Mouse (Mus musculus) gonadal fat pad, adult 2 months (tissue): ENCODE results near the gene Rmnd5b. TPM values are rescaled to one million over a fixed set of nuclear protein-coding genes. Genes with fewer than 3 reads are reported as not detected.
A peak's percentile ranks its signal among the peaks of the same experiment; 100 is the strongest.
"Not testable (repeated sequence)": the region's sequence is repeated elsewhere in the genome, so short reads cannot be mapped to it uniquely, and the experiment has no call there.

Source experiments
- DNase-seq: peaks from one replicate; pipeline ENCODE4 v3.0.0-alpha.2; 2012; ENCODE audit warnings: low read depth
- polyA plus RNA-seq: library from polyadenylated mRNA; depleted of rRNA; stranded (reverse); fragments of >200 nt; gene quantifications from 2 replicates; pipeline ENCODE4 v1.2.3, GENCODE M21; 2012; rRNA removed

Rmnd5b gene
- 74.5 and 88.8 TPM in 2 replicates for polyA plus RNA-seq

- no peak for DNase-seq
These were observed at the start of gene Rmnd5b for GRCm38 (mm10) chr11:51635525-51636322. Rmnd5b (minus strand) TSS chr11:51635896.

- no peak for DNase-seq
These were observed 46.3 kb upstream of the Rmnd5b start for GRCm38 (mm10) chr11:51681976-51682374.

DNA sequence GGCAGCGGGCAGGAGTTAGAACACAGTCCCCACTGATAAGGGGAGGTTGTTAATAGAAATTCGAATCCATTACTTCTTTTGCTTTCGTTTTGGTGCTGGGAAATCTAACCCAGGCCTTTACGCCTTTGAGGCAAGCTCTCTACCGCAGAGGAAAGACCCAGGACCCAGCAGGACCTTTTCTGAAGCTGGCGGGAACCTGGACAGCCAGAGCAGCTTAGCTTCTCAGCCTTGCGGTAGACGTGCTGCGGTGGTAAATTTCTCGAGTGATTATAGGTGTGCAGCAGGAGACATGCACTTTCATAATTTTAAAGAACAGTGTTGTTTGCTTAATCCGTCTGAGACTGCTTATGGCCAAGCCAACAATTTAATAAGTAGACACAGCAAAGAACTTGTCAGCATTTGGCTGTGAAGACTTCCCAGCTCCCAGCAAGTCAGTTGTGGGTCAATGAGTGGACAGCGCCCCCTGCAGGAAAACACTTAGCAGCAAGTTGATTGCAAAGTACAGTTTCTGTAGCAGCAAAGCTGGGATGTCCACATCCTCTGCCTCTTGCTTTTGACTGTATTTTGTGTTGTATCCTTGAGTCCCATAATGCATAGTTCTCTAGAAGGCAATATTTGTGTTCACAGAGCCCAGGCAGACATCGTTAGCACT is 45.8 kb upstream of the Rmnd5b start:
- DNase-seq, result no peak

- no peak for DNase-seq
These were observed 43.8 kb upstream of the Rmnd5b start for GRCm38 (mm10) chr11:51679466-51679865.

DNA sequence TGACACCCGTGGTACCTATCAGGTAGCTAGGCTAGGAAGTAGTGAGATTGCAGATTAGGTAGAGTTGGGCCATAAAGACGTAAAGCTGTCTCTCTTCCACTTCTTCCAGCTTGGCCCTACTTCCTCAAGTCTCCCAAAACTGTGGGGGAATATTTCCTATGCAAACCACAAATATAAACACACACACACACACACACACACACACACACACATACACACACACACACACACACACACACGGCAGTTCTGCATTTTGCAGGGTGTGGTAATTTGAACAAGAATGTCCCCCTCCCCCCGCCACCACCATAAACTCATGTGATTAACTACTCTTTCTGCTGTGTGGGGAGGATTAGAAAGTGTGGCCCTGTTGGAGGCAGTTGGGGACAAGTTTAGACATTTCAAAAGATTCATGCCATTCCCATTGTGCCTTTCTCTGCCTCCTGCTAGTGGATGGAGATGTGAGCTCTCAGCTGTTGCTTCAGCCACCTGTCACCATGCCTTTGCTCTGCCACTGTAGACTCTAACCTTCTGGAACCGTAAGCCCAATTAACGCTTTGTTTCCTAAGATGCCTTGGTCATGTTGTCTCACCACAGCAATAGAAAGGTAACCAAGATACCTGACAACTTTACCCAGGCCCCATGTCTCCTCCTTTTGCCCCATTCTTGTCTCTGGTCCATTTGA is 42.2 kb upstream of the Rmnd5b start:
- DNase-seq, result no peak

DNA sequence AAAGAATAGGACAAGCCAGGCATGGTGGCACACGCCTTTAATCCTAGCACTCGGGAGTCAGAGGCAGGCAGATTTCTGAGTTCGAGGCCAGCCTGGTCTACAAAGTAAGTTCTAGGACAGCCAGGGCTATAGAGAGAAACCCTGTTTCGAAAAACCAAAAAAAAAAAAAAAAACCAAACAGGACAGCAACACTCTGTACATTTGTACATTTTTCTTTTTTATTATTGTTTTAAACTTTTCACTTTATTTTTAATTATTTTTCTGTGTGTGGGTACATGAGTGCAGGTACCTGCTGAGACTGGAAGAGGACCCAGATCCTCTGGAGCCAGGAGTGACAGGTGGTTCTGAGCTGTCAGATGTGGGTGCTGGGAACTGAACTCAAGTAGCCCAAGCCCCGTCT is 39.7 kb upstream of the Rmnd5b start:
- no peak for DNase-seq

DNA sequence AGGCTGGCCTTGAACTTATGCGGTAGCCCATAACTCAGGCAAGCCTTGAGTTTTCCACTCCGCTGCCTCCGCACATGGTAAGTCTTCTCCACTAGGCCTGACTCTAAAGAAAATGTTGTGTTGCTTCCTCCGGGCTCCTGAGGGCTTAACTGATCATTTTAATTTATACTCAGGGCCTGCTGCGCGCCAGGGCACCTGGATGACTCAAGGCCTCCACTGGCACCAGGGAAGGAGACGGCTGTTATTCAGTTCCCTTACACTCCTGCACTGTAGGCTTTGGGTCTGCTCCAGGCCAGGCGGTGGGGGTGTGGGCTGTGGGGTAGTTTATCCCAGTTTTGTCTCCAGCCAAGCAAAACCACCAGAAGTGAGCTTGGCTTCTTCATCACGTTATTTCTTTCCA is 37.6 kb upstream of the Rmnd5b start:
- peak; percentile 88 for DNase-seq

DNA sequence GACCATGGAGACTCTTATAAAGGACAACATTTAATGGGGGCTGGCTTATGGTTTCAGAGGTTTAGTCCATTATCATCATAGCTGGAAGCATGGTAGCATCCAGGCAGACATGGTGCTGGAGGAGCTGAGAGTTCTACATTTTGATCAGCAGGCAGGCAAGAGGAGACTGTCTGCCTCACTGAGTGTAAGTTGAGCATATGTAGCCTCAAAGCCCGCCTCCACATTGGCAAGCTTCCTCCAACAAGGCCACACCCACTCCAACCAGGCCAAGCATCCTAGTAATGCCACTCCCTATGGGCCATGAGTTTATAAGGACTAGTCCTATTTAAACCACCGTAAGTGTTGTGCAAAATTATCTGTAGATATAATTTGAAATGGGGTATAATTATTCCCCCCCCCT is 35.7 kb upstream of the Rmnd5b start:
- no peak for DNase-seq

- no peak for DNase-seq
These were observed 35.1 kb upstream of the Rmnd5b start for GRCm38 (mm10) chr11:51670846-51671245.

GRCm38 (mm10) chr11:51664747-51665146 is 29.1 kb upstream of the Rmnd5b start:
- not testable (repeated sequence) for DNase-seq

DNA sequence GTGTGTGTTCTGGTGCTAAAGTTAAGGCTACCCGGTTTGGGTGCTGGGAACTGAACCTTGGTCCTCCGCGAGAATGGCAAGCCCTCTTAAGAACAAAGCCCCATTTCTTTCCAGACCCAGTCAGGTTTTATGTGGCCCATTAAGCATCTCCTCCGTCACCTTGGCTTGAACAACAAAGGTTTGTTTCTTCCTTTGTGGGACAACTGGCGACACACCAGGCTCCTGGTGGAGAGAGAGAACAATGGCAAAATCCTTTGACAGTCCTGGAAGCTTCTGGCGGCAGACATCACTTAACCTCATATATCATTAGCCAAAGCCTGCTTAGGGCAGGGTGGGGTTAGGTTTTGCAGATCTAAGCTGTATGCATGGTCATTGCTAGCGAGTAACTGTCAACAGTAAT is 26.9 kb upstream of the Rmnd5b start:
- no peak for DNase-seq

GRCm38 (mm10) chr11:51661867-51662365 is 26.2 kb upstream of the Rmnd5b start:
- no peak for DNase-seq

- DNase-seq, result no peak
These were observed 23.0 kb upstream of the Rmnd5b start for GRCm38 (mm10) chr11:51658705-51659104.

GRCm38 (mm10) chr11:51658291-51658690 is 22.6 kb upstream of the Rmnd5b start:
- DNase-seq, result no peak

DNA sequence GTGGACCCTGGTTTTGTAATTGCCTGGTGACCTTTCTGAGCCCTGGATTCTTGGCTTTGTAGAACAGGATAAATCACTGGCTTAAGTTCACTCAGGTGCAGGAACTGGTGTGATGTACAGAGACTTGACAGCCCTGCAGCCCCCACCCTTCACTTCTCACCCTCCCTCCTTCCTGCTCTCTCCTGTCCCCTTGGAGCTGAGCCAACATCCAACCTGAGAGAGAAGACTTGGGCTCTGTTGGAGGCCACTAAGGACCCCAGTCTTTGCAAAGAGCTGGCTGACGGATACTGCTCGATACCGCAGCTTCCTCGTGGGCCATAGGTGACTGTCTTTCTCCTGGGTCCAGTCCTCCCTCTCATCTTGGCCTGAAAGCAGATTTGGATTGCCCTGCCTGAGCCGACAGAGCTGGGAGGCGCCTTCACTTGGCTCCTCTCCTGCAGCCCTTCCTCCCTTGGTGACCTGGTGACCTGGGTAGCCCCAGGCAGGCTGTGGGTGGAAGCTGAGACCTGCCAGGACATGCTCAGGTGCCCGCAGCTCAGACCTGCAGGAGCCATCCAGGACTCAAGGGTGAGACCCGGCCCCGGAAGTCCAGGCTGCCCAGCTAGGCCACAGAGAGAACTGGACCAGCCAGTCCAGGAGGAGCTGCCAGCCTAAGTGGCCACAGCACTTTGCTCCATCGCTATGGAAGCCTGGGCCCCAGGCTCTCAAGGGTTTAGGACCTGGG is 21.3 kb upstream of the Rmnd5b start:
- DNase-seq, result no peak

- no peak for DNase-seq
These were observed 19.2 kb upstream of the Rmnd5b start for GRCm38 (mm10) chr11:51654891-51655290.

DNA sequence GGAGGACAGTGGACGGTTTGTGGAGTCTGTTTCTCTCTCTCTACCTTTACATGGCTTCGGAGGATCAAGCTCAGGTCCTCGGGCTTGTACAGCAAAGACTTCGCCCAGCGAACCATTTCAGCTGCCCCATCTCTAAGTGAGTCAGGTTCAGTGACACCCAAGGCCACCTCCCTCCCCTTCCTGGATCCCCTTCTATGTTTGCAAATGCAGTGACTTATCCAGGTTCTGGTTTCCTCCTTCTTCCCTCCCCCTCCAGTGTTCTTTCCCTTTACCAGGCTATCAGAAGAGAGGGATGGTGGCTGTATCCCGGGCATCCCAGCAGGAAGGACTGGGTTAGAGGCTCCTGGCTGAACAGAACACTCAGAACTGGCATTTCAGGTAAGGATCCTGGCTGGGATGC is 18.0 kb upstream of the Rmnd5b start:
- DNase-seq, result no peak

DNA sequence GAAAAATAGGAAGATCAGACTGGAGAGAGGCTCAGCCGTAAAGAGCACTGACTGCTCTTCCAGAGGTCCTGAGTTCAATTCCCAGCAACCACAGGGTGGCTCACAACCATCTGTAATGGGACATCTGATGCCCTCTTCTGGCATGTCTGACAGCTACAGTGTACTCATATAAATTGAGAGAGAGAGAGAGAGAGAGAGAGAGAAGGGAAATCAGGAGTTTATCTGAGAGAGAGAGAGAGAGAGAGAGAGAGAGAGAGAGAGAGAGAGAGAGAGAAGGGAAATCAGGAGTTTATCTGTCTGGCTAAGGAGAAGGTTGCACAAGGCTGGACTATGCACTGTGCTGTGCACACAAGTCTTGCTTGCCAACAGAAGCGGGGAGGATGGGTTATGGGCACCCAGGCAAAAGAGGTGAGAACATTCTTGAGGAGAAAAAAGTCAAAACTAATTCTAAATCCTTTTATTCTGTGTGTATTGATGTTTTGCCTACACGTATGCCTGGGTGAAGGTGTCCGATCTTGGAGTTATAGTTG is 17.3 kb upstream of the Rmnd5b start:
- DNase-seq, result no peak

DNA sequence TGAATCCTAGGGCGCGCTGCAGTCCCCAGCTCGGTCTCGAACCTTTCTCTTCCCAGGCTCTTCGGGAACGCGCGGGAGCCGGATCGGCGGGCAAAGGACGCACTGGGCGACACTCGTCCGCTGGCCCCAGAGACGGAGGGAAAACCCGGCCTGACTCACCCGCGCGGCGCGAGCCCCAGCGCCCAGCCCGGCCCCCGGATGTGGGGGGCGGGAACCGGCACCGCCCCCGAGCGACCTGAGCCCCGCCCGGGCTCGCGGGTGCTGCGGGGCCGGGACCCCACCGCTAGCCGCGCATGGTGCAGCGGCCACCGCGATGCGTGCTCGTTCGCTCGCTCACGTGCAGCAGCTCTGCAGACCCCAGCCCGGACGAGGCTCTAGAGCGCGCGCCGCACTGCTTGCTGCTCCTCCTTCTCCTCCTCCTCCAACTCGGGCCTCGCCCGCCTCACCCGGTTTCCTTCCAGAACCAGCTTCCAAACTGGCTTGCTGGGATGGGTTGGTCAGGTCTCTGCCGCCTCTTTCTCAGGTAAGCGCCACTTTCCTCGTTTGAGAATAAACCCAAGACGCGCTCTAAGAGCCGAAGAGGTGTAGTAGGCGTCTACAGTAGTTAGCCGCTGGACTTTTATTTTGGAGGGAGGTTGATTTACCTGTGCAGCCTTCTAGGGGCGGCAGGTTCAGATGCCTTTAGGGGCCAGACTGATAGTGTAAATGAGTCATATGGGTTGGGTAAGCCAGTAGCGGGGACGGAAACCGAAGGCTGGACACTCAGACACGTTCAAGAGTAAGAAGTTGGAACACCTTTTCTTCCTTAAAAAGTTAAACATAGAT is 15.2 kb upstream of the Rmnd5b start, which contains the start of the genes N4bp3 and D930048N14Rik:
Gene N4bp3 (minus strand): TSS at position 152 of the 825 bp plus-strand sequence.
Gene D930048N14Rik (plus strand): TSS at position 264 of the 825 bp plus-strand sequence.
- DNase-seq, result no peak

GRCm38 (mm10) chr11:51650261-51650660 is 14.6 kb upstream of the Rmnd5b start:
- DNase-seq, result no peak

- no peak for DNase-seq
These were observed 14.1 kb upstream of the Rmnd5b start for GRCm38 (mm10) chr11:51649889-51650199.
